Mouse (Mus musculus) ES-Bruce4 (cell line): ENCODE data around the gene Ccdc107. TPM values are rescaled to one million over a fixed set of nuclear protein-coding genes. Genes with fewer than 3 reads are reported as not detected.

Experiments used
- H3K27ac ChIP-seq: 2 replicates; pipeline ENCODE4 v1.5.1; 2012; ENCODE audit warnings: low read length, inconsistent platforms; ENCODE audit not compliant: insufficient read depth
- H3K27me3 ChIP-seq: 2 replicates; pipeline ENCODE4 v1.6.1; 2012; ENCODE audit warnings: mild to moderate bottlenecking, low read length, inconsistent platforms; ENCODE audit not compliant: control insufficient read depth, poor library complexity, insufficient read depth, severe bottlenecking
- H3K36me3 ChIP-seq: 2 replicates; pipeline ENCODE4 v1.6.1; 2012; ENCODE audit warnings: inconsistent platforms, mild to moderate bottlenecking, low read length, moderate library complexity; ENCODE audit not compliant: control insufficient read depth, poor library complexity, insufficient read depth, severe bottlenecking
- H3K4me1 ChIP-seq: one replicate; pipeline ENCODE4 v1.8.1; 2011; ENCODE audit warnings: low read length; ENCODE audit not compliant: control insufficient read depth, insufficient read depth
- H3K4me3 ChIP-seq: 2 replicates; pipeline ENCODE4 v1.5.1; 2011; ENCODE audit warnings: low read depth, mild to moderate bottlenecking, low read length
- H3K9ac ChIP-seq: 2 replicates; pipeline ENCODE4 v1.6.1; 2012; ENCODE audit warnings: low read depth, mild to moderate bottlenecking, inconsistent platforms; ENCODE audit not compliant: poor library complexity, severe bottlenecking
- H3K9me3 ChIP-seq: replicated peaks from 2 replicates; pipeline ENCODE4 v1.6.1; 2012; ENCODE audit warnings: mild to moderate bottlenecking, low read length, inconsistent platforms; ENCODE audit not compliant: control insufficient read depth, poor library complexity, insufficient read depth, severe bottlenecking
- CTCF ChIP-seq: IDR thresholded peaks from one replicate; pipeline ENCODE4 v1.8.1; 2011; ENCODE audit warnings: low read depth, low read length
- EP300 ChIP-seq: IDR thresholded peaks from 2 replicates; pipeline ENCODE4 v1.6.1; 2011; ENCODE audit warnings: low read depth, low read length; ENCODE audit not compliant: insufficient read depth
- POLR2A ChIP-seq: IDR thresholded peaks from one replicate; pipeline ENCODE4 v1.8.1; 2011; ENCODE audit warnings: low read length; ENCODE audit not compliant: insufficient read depth
- polyA plus RNA-seq: library from polyadenylated mRNA; stranded (reverse); fragments of >200 nt; gene quantifications from 2 replicates; pipeline ENCODE4 v1.2.4, GENCODE M21; 2011; ENCODE audit warnings: low read depth; ENCODE audit not compliant: missing spikeins, insufficient read depth, insufficient read length

The Ccdc107 gene
- polyA plus RNA-seq, 1 experiment: 16.5 TPM

DNA sequence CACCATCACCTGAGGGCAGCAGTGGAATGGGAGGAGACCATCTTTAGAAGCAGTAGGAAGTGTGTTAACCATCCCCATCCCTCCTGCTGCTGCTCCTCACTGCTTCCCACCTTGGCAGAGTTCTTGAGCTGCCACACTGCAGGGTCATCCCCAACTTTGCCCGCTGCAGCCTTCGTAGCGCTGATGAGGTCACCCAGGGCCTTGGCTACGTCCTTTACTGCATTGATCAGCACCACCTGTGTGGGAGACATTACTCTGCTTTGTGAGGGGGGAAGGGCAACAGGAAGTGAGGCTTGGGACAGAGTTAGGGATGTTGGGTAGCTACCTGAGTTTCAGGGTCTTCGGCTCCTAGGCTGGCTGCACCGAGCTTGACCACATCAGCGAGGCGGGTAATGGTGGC, 42.9 kb downstream of the Ccdc107 start:
- Histone ChIP-seq H3K36me3 (peaks cover 64% of the 10 kb centered on the region), H3K4me1 (peaks cover 3% of the 10 kb centered on the region), H3K27ac (no peak overlapping the region), H3K9me3 (peaks cover 10% of the 10 kb centered on the region), H3K4me3 (no peak overlapping the region), H3K9ac (no peak overlapping the region), H3K27me3 (no peaks in the 10 kb centered on the region)
- no peak for TF ChIP-seq EP300
- TF ChIP-seq CTCF: no peak
- no peak for TF ChIP-seq POLR2A

DNA sequence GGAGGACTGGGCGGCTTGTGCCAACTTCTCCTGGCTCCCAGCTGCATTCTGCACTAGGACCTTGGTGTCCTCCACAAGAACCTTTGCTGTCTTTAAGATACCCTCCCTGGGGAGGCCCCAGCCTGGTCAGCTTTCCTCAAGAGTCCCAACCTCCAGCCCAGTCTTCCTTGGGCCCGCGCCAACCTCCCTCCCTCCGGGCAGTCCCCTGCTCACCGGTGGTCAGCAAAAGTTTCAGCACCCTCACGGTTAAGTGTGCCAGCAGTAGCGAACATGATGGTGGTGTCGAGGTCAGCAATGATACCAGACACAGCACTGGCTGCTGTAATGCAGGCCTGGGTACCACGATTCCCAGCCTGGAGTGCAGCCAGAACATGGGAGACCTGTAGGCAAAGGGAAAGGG, 43.3 kb downstream of the Ccdc107 start:
- H3K27me3 ChIP-seq: no peaks in the 10 kb centered on the region
- no peak overlapping the region for H3K27ac ChIP-seq
- H3K9me3 ChIP-seq: peaks cover 14% of the 10 kb centered on the region
- H3K4me1 ChIP-seq: peaks cover 3% of the 10 kb centered on the region
- no peak for TF ChIP-seq POLR2A
- no peak for TF ChIP-seq EP300
- no peak for TF ChIP-seq CTCF
- H3K4me3 ChIP-seq: no peak overlapping the region
- H3K9ac ChIP-seq: no peak overlapping the region
- H3K36me3 ChIP-seq: peaks cover 64% of the 10 kb centered on the region

DNA sequence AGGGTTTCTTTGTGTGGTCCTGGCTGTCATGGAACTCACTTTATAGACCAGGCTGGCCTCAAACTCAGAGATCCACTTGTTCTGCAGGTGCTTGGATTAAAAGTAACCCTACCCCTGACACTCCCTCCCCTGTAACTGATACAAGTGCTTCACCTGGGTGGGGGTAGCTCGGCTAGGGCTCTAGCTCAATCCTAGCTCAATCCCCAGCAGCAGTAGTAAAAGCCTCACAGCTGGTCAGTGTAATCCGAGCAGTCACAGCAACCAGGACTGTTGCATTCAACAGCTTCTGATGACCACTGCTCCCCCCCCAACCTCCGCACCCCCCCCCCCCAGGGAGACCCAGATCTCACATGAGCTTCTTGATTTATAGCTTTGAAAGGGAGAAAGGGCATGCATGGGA, 49.3 kb downstream of the Ccdc107 start:
- Histone ChIP-seq H3K9me3 (peaks cover 43% of the 10 kb centered on the region), H3K27ac (no peak overlapping the region), H3K36me3 (peaks cover 83% of the 10 kb centered on the region), H3K27me3 (no peaks in the 10 kb centered on the region), H3K4me3 (no peak overlapping the region), H3K9ac (no peak overlapping the region), H3K4me1 (no peaks in the 10 kb centered on the region)
- no peak for TF ChIP-seq CTCF
- TF ChIP-seq EP300: no peak
- no peak for TF ChIP-seq POLR2A

Other genes with a start within 250 kb of the Ccdc107 start
- 0.21 and 1.4 TPM in 2 replicates for gene Atp8b5, start 225.7 kb upstream of the Ccdc107 start, polyA plus RNA-seq
- 24.9 and 27.0 TPM in 2 replicates for gene Rusc2, start 110.9 kb upstream of the Ccdc107 start, polyA plus RNA-seq
- gene Fam166b, start 63.8 kb upstream of the Ccdc107 start, polyA plus RNA-seq: 2.1 and 2.4 TPM in 2 replicates
- gene Tesk1, start 51.0 kb upstream of the Ccdc107 start, polyA plus RNA-seq: 12.6 and 14.9 TPM in 2 replicates
- gene Cd72, start 38.3 kb upstream of the Ccdc107 start, polyA plus RNA-seq: not detected in 2 replicates
- gene Sit1, start 9.2 kb upstream of the Ccdc107 start, polyA plus RNA-seq: not detected in 2 replicates
- 33.1 and 40.8 TPM in 2 replicates for gene Arhgef39, start 6.8 kb downstream of the Ccdc107 start, polyA plus RNA-seq
- 0.61 and 0.75 TPM in 2 replicates for gene Car9, start 14.1 kb downstream of the Ccdc107 start, polyA plus RNA-seq
- 81.8 and 86.0 TPM in 2 replicates for gene Tpm2, start 30.9 kb downstream of the Ccdc107 start, polyA plus RNA-seq
- 24.0 and 24.4 TPM in 2 replicates for gene Creb3, start 69.4 kb downstream of the Ccdc107 start, polyA plus RNA-seq
- 92.5 and 97.2 TPM in 2 replicates for gene Tln1, start 69.8 kb downstream of the Ccdc107 start, polyA plus RNA-seq
- gene Rgp1, start 85.8 kb downstream of the Ccdc107 start, polyA plus RNA-seq: 27.9 and 30.9 TPM in 2 replicates
- 6.6 and 8.9 TPM in 2 replicates for gene Gba2, start 86.0 kb downstream of the Ccdc107 start, polyA plus RNA-seq
- gene Msmp, start 91.6 kb downstream of the Ccdc107 start, polyA plus RNA-seq: not detected in 2 replicates
- gene Npr2, start 139.0 kb downstream of the Ccdc107 start, polyA plus RNA-seq: 3.1 and 5.1 TPM in 2 replicates
- 0.50 and 0.97 TPM in 2 replicates for gene Spag8, start 160.7 kb downstream of the Ccdc107 start, polyA plus RNA-seq
- 30.1 and 33.4 TPM in 2 replicates for gene Hint2, start 163.6 kb downstream of the Ccdc107 start, polyA plus RNA-seq
- 4.5 and 5.0 TPM in 2 replicates for gene Tmem8b, start 176.1 kb downstream of the Ccdc107 start, polyA plus RNA-seq
- 0.19 and 0.55 TPM in 2 replicates for gene Fam221b, start 176.2 kb downstream of the Ccdc107 start, polyA plus RNA-seq
- not detected in 2 replicates for gene Olfr70, start 207.9 kb downstream of the Ccdc107 start, polyA plus RNA-seq
- gene Olfr71, start 217.4 kb downstream of the Ccdc107 start, polyA plus RNA-seq: not detected in 2 replicates
- gene Hrct1, start 234.3 kb downstream of the Ccdc107 start, polyA plus RNA-seq: not detected in 2 replicates
- gene Spaar, start 237.1 kb downstream of the Ccdc107 start, polyA plus RNA-seq: 0.51 TPM in 1 of 2 replicates, not detected in the other